Mouse (Mus musculus) erythroblast, embryonic 14.5 days (primary cell): ENCODE results near the gene Rasa3.

Source experiments
- GATA1 ChIP-seq: IDR thresholded peaks from 2 replicates; pipeline ENCODE4 v1.6.1; 2012; ENCODE audit warnings: low read length, inconsistent platforms, mixed read lengths
- TAL1 ChIP-seq: IDR thresholded peaks from 3 replicates; pipeline ENCODE4 v1.6.1; 2012; ENCODE audit warnings: low read length, inconsistent platforms, mixed read lengths

- TF ChIP-seq GATA1 (no peak), TAL1 (no peak)
Observed at GRCm38 (mm10) chr8:13562118-13562517, 115.3 kb downstream of the Rasa3 start, which contains the start of gene 1700029H14Rik.
